Mouse (Mus musculus) embryonic fibroblast, embryonic 13.5 days (primary cell): Measurements from ENCODE around the gene Myh9.

Source experiments
- CTCF ChIP-seq: IDR thresholded peaks from 2 replicates; pipeline ENCODE4 v1.5.1; 2011; ENCODE audit warnings: mild to moderate bottlenecking, control low read depth, low read length, moderate library complexity, borderline replicate concordance; ENCODE audit not compliant: insufficient read depth
- POLR2A ChIP-seq: IDR thresholded peaks from 2 replicates; pipeline ENCODE4 v1.6.1; 2011; ENCODE audit warnings: low read depth, mild to moderate bottlenecking, control low read depth, low read length, moderate library complexity

DNA sequence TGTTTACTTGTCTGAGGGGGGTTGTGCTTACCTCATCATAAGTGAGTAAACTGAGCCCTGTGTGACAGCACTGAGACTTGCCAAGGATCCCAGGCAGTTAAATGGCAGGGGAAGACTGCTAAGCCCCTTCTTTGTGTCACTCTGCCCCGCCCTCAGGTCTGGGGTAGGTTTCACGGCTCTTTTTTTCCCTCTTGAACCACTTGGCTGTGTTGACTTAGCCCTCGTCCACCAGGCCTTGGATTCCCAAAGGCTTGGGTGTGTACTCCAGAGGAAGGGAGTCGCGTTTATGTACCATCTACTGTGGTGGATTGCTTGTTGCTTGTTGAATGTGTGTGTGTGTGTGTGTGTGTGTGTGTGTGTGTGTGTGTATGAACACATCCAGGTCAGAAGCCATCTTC lies 7.1 kb upstream of the Myh9 start:
- TF ChIP-seq POLR2A = no peak
- no peak for TF ChIP-seq CTCF
